Comparison of ENCODE assay signal across 28 mouse cellular contexts in genomic region chr2:62489832-62490231, GRCm38 (mm10). TPM values are rescaled to one million over a fixed set of nuclear protein-coding genes. Genes with fewer than 3 reads are reported as not detected.
A peak's percentile ranks its signal among the peaks of the same experiment; 100 is the strongest.
DNase-seq lines count a peak whose midpoint lies in the region; ATAC-seq and TF ChIP-seq lines count a peak whose summit lies in the region.
"Had no signal": no experiment of that assay in that cellular context is flagged by ENCODE, and none has a peak within 500 bp of the region (broad histone marks: within the 10 kb centered on the region; RNA-seq: fewer than 3 reads in every experiment).

No protein-coding gene starts in this region.

- ATAC-seq in forebrain, postnatal 0 days = peak; percentile 43; the same call in 1 of the 2 replicates
- no peak for ATAC-seq in forebrain, embryonic 11.5 days (replicated peaks; ENCODE audit: low FRiP score)
- ATAC-seq in activated CD4-positive, CD25-positive, alpha-beta regulatory T cell, adult 4 months = no peak
- ATAC-seq: CD4-positive, CD25-positive, alpha-beta regulatory T cell, adult 4 months; forebrain, embryonic 13.5 days; forebrain, embryonic 15.5 days had no signal

- no peak for DNase-seq in forebrain, postnatal 0 days
- DNase-seq in forebrain, embryonic 11.5 days (ENCODE audit: low spot score) = no peak
- no peak for DNase-seq in left cerebral cortex, adult 2 months (ENCODE audit: extremely low spot score in 1 of 2, low spot score in 2 of 2)
- DNase-seq in left cerebral cortex, postnatal 10 days (ENCODE audit: extremely low spot score in 1 of 2, low spot score in 2 of 2) = no peak
- DNase-seq: adrenal gland, adult 8-10 months; adrenal gland, postnatal 14 days; adrenal gland, postnatal 36 days; B cell, adult 2 months; cerebellum, adult 11 months; cerebellum, adult 18-20 months; cerebellum, adult 8-10 months; cerebellum, adult 9-11 months; cerebellum, postnatal 14 days; cerebellum, postnatal 36 days; embryo, embryonic 11 days had no signal

- no peaks in the 10 kb centered on the region for H3K9me3 ChIP-seq in forebrain, postnatal 0 days (ENCODE audit: low read length)
- H3K9me3 ChIP-seq in forebrain, embryonic 11.5 days (ENCODE audit: control insufficient read depth, low read length) = no peaks in the 10 kb centered on the region
- H3K9me3 ChIP-seq: embryonic facial prominence, embryonic 13.5 days; embryonic facial prominence, embryonic 15.5 days; forebrain, embryonic 10.5 days; forebrain, embryonic 13.5 days; forebrain, embryonic 15.5 days had no signal

- no peak overlapping the region for H3K4me3 ChIP-seq in forebrain, postnatal 0 days (ENCODE audit: low read depth, low read length)
- H3K4me3 ChIP-seq in forebrain, embryonic 11.5 days (ENCODE audit: low read depth, low read length) = no peak overlapping the region
- H3K4me3 ChIP-seq in left cerebral cortex, adult 2 months = no peak overlapping the region
- H3K4me3 ChIP-seq: embryonic facial prominence, embryonic 13.5 days; embryonic facial prominence, embryonic 15.5 days; erythroblast, embryonic 14.5 days; forebrain, embryonic 10.5 days; forebrain, embryonic 13.5 days; forebrain, embryonic 15.5 days had no signal

- 68% methylated on average over 6 of the region's 6 CpGs for WGBS in forebrain, postnatal 0 days
- WGBS in forebrain, embryonic 11.5 days = 90% methylated on average over 6 of the region's 6 CpGs

- no peaks in the 10 kb centered on the region for H3K27me3 ChIP-seq in forebrain, postnatal 0 days (ENCODE audit: insufficient read depth, low read length)
- H3K27me3 ChIP-seq in forebrain, embryonic 11.5 days (ENCODE audit: control insufficient read depth, insufficient read depth, low read length) = no peaks in the 10 kb centered on the region
- H3K27me3 ChIP-seq: CH12.LX; embryonic facial prominence, embryonic 13.5 days; embryonic facial prominence, embryonic 15.5 days; forebrain, embryonic 13.5 days; forebrain, embryonic 15.5 days had no signal

- H3K9ac ChIP-seq in forebrain, postnatal 0 days = no peak overlapping the region
- H3K9ac ChIP-seq in forebrain, embryonic 11.5 days (ENCODE audit: low read length) = no peak overlapping the region
- H3K9ac ChIP-seq: embryonic facial prominence, embryonic 13.5 days; embryonic facial prominence, embryonic 15.5 days; forebrain, embryonic 13.5 days; forebrain, embryonic 15.5 days had no signal

- H3K36me3 ChIP-seq in forebrain, postnatal 0 days (ENCODE audit: insufficient read depth) = no peaks in the 10 kb centered on the region
- H3K36me3 ChIP-seq in forebrain, embryonic 11.5 days (ENCODE audit: control insufficient read depth, insufficient read depth, low read length) = no peaks in the 10 kb centered on the region
- H3K36me3 ChIP-seq: embryonic facial prominence, embryonic 13.5 days; embryonic facial prominence, embryonic 15.5 days; forebrain, embryonic 10.5 days; forebrain, embryonic 15.5 days had no signal

- TF ChIP-seq CTCF in forebrain, postnatal 0 days (IDR thresholded peaks at IDR 0.05; ENCODE audit: low read depth) = no peak
- TF ChIP-seq CTCF in left cerebral cortex, adult 2 months (IDR thresholded peaks at IDR 0.05) = no peak

- intact Hi-C loops in left cerebral cortex, adult 2 months (cut with DNase I) = no loop called here
- intact Hi-C loops in left cerebral cortex, postnatal 10 days (cut with DNase I) = no loop called here

- H3K4me2 ChIP-seq in forebrain, postnatal 0 days (ENCODE audit: low read depth) = no peak overlapping the region
- H3K4me2 ChIP-seq in forebrain, embryonic 11.5 days (ENCODE audit: low read depth, low read length, severe bottlenecking) = no peak overlapping the region
- H3K4me2 ChIP-seq: embryonic facial prominence, embryonic 13.5 days; embryonic facial prominence, embryonic 15.5 days; forebrain, embryonic 13.5 days; forebrain, embryonic 15.5 days had no signal

- no peak overlapping the region for H3K27ac ChIP-seq in forebrain, postnatal 0 days (ENCODE audit: low read depth, low read length)
- H3K27ac ChIP-seq in forebrain, embryonic 11.5 days (ENCODE audit: low read depth, low read length) = no peak overlapping the region
- peak overlapping the region; percentile 82 for H3K27ac ChIP-seq in left cerebral cortex, adult 2 months
- H3K27ac ChIP-seq: embryonic facial prominence, embryonic 13.5 days; embryonic facial prominence, embryonic 15.5 days; forebrain, embryonic 10.5 days; forebrain, embryonic 13.5 days; forebrain, embryonic 15.5 days had no signal

- no peaks in the 10 kb centered on the region for H3K4me1 ChIP-seq in forebrain, postnatal 0 days (ENCODE audit: insufficient read depth)
- H3K4me1 ChIP-seq in forebrain, embryonic 11.5 days (replicated peaks; ENCODE audit: control insufficient read depth, insufficient read depth, low read length) = no peaks in the 10 kb centered on the region
- H3K4me1 ChIP-seq: embryonic facial prominence, embryonic 13.5 days; embryonic facial prominence, embryonic 15.5 days; forebrain, embryonic 10.5 days; forebrain, embryonic 13.5 days; forebrain, embryonic 15.5 days had no signal

RNA-seq across cellular contexts. Expression of gene Gcg, which starts 6.4 kb away (rescaled TPM):
- total RNA-seq in forebrain, postnatal 0 days (2014; rRNA removed) = 1.0 and 1.2 TPM in 2 replicates
- 0.33 and 1.3 TPM in 2 replicates for polyA plus RNA-seq in forebrain, postnatal 0 days (2015; fragmentation: Nextera tagmentation; extraction: Ambion mirVana)
- not detected in 2 replicates for polyA plus RNA-seq in forebrain, embryonic 11.5 days (2014; fragmentation: Nextera tagmentation; extraction: Ambion mirVana)
- under 1 TPM in 1 of 2 experiments, not detected in 1; 0.50 TPM for total RNA-seq in left cerebral cortex, adult 2 months (2021)
- total RNA-seq in left cerebral cortex, postnatal 10 days (2021) = 1 to 10 TPM in 1 of 2 experiments, under 1 TPM in 1; 0.41 to 1.5 TPM
- not detected for polyA plus RNA-seq in activated CD4-positive, CD25-positive, alpha-beta regulatory T cell, adult 4 months (2017; shearing (Covaris generic))
- total RNA-seq: adrenal gland, adult 18-20 months; adrenal gland, adult 8-10 months; adrenal gland, postnatal 14 days; adrenal gland, postnatal 36 days; common myeloid progenitor, adult 5-6 weeks; MEL had no signal
- polyA plus RNA-seq: CD4-positive, CD25-positive, alpha-beta regulatory T cell, adult 4 months; embryonic facial prominence, embryonic 11.5 days; embryonic facial prominence, embryonic 13.5 days; embryonic facial prominence, embryonic 15.5 days; erythroblast, embryonic 14.5 days; forebrain, embryonic 10.5 days had no signal
